Mouse (Mus musculus) cerebellum, adult 9-11 months (tissue): ENCODE measurements around the gene Olfr1220.

Source experiments
- DNase-seq: peaks from one replicate; pipeline ENCODE4 v3.0.0; 2022

The Olfr1220 gene

DNA sequence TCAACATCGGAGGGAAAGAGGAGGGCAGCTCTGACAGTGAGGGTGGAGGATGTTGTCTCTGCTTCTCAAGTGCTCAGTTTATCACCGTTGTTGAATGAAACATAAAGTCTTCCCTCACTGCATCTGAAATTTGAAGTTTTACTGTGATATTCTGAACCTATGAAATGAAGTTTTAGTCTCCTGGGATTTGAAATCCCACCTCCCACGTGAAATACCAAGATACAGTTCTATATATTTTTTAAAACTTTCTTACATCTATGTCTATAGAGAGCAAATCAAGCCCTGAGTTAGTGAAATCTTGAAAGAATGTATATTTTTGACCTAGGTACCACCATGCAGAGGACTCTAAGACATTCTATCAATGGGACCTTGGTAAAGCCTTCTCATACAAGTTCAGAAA is at the start of gene Olfr1220:
Olfr1220 (minus strand) TSS at position 101 of the 400 bp plus-strand sequence.
- no peak for DNase-seq

DNA sequence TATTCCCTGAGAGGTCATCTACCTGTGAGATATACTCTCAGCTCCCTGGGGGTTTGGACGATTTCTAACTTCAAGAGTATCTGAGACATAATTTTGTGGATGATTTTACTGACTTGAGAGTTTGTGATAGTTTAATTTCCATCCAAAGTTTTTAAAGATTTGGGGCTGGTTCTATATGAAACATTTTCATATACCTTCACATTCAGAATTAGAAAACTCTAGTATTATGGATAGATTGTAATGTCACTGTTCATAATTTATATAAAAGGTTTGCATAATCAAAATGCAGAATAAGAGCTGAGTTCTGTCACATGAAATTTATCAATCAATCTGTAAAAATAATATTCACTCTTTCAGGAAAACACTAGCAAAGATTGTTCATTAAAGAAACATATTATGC is 44.8 kb upstream of the Olfr1220 start, which contains the start of gene Olfr1223:
Olfr1223 (minus strand) TSS at position 101 of the 400 bp plus-strand sequence.
- no peak for DNase-seq

DNA sequence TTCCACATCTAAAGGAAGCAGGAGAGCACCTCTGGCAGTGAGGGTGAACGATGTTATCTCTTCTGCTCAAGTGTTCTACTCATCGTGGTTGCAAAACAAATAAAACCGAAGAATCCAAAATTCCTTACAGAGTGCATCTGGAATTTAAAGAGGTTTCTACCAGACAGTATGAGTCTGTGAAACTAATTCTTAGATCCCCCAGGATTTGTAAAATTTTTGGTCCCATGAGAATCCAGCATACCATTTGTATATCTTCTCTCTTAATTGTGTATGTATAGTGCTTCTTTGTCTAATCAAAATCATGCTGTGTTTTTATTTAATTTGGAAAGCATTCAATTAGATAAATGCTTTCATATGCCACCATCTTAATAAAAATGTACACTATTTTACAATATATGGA is 26.3 kb upstream of the Olfr1220 start, which contains the start of gene Olfr1222:
Olfr1222 (minus strand) TSS at position 101 of the 400 bp plus-strand sequence.
- no peak for DNase-seq

DNA sequence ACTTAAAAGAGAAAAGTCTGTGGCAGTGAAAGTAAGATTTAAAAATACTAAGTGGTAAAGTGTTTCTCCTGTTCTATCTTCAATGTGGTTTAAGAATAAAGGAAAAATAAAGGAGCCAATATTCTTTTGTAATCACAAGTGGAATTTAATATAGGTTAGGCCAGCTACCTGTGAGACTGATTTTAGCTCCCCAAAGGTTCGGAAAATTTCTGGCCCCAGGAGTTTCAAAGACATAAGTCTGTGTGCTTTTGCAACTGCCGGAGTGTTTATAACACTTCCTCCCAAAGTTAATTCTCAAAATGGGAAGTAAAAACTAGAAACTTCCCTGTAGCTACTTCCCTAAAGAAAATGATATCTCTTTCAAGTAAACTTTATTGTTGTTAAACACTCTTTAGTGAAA is 10.5 kb upstream of the Olfr1220 start, which contains the start of gene Olfr1221:
Olfr1221 (minus strand) TSS at position 101 of the 400 bp plus-strand sequence.
- DNase-seq: no peak

DNA sequence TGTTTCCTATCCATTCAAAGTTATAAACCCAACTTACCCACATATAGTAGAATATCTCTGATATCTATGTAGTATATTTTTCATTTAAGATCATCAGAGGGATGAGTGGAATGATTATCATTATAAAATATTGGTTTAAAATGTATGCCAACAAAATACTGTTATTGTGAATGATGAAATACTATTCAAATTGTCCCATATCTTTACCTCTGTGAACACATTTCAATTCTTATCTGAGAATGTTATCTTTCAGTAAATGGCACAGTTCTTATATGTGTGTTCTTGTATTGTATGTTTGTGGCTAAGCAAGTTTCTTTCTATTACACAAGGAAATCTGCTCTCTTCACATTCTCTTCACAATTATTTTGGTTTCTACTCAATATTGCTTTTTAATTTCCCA is 984 bp downstream of the Olfr1220 start:
- DNase-seq: no peak

DNA sequence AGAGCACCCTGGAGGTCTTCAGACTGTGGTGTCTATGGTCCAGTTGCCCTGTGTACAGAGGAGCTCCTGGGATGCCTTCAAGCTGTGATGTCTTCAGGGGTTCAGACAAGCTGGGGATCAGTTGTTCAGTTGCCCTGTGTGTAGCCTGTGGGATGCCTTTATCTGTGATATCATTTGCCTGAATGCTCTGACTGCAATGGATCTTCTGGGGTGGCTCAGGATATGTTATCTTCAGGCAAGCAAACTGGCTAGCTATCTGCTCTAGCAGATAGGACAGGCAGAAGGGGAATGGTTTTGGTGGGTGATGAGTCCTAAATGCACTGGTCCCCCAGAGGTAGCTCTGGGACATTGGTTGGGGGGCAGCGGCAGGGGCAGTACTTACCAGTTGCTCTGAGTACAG is 12.8 kb downstream of the Olfr1220 start:
- no peak for DNase-seq

DNA sequence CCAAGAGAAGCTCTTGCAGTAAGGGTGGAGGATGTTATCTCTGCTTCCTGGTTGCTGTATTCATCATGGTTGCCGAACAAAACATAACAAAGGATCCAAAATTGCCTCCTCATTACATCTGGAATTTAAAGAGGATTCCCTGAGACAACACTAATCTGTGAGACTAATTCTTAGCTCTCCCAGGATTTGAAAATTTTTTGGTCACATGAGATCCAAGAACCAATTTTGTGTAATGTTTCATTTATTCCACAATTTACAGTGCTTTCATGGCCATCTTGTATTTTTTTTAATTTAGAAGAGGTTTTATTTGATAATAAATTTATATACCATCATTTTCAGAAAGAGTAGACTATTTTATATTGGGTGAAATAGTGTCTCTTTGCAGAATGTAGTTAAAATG is 23.2 kb downstream of the Olfr1220 start, which contains the start of gene Olfr1219:
Olfr1219 (minus strand) TSS at position 101 of the 400 bp plus-strand sequence.
- no peak for DNase-seq

DNA sequence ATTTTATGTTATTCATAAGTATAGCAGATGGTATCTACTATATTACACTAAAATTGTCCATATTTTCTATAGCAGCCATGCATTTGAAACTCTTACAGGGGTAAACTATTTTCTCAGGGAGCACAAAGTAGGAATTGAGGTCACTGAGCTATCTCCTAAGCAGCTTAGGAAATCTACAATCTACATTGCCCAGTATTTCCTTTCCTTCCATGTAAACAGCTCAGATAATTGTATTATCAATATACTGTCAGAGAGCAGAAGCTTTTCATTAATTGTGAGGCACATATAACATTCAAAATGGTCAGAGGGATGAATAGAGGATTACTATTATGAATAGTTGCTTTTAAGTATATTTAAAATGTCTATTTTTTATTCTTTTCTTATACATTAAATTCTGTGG is 25.1 kb downstream of the Olfr1220 start:
- no peak for DNase-seq

DNA sequence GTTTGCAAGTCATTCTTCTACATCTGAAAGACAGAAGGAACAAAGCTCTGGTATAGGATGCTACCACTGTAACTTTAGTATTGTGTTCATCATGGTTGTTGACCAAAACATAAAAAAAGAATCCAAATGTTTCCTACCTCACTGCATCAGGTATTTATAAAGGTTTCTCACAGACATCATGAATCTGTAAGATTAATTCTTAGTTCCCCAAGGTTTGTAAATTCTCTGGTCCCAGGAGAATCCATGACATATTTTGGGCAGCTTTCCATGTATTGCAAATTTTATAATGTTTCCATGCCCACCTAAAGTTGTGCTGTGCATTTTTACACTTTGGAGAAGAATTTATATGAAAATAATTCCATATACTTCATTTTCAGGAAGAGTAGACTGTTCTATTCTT is 45.5 kb downstream of the Olfr1220 start, which contains the start of gene Olfr1218:
Olfr1218 (minus strand) TSS at position 101 of the 400 bp plus-strand sequence.
- DNase-seq: no peak
